Mouse (Mus musculus) brain, embryonic 14.5 days (tissue): Measurements from ENCODE around the gene Vwa2.

Experiments used
- CTCF ChIP-seq: fragments of 200-500 bp; IDR thresholded peaks from 2 replicates; pipeline ENCODE4 v1.5.1; 2012; ENCODE audit warnings: inconsistent platforms, mild to moderate bottlenecking, moderate library complexity, borderline replicate concordance; ENCODE audit not compliant: insufficient read depth, insufficient read length; ENCODE audit errors: extremely low read depth
- POLR2A ChIP-seq: fragments of 200-500 bp; IDR thresholded peaks from 2 replicates; pipeline ENCODE4 v1.6.1; 2012; ENCODE audit warnings: mild to moderate bottlenecking, inconsistent platforms, borderline replicate concordance; ENCODE audit not compliant: poor library complexity, insufficient read depth, insufficient read length, severe bottlenecking; ENCODE audit errors: extremely low read depth

DNA sequence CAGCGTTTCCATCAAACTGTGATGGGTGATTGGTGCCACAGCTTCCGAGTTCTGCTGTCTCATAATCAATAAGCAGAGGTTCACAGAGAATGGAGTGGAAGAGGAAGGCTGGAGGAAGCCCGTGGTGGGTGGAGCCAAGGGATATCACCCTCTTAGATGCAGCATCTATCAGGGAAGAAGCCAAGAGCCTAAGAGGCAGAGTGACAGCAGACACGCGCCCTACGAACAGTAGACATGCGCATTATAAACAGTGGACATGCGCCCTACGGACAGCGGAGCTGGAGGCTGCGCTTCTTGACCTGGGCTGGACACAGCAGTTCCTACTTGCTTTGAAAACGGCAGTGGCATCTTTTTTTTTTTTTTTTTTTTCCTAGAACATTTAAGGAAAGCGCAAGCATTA lies 80.8 kb downstream of the Vwa2 start:
- TF ChIP-seq CTCF: no peak
- TF ChIP-seq POLR2A: no peak
